Mouse (Mus musculus) B cell, adult 2 months (primary cell): ENCODE results near the gene Gabbr1.

ENCODE experiments used
- DNase-seq, 2 experiments: peaks; one replicate each; pipeline ENCODE4 v3.0.0; 2022

The Gabbr1 gene

DNA sequence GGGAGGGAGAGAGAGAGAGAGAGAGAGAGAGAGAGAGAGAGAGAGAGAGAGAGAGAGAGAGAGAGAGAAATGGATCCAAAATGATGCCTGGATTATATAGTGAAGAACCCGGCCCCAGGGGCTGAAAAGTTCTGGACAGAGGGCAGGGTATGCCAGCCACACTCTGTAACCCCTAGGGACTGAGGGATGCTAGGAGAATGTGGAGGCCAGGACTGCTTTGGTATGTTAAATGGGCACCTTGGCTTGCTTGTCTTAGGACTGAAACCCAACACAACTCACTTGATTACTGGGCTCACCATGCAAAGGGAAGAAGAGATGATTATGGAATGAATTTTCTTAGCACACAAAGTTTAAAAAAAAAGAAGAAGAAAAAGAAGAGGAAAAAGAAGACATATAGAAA is 32.4 kb downstream of the Gabbr1 start:
- no peak for DNase-seq

DNA sequence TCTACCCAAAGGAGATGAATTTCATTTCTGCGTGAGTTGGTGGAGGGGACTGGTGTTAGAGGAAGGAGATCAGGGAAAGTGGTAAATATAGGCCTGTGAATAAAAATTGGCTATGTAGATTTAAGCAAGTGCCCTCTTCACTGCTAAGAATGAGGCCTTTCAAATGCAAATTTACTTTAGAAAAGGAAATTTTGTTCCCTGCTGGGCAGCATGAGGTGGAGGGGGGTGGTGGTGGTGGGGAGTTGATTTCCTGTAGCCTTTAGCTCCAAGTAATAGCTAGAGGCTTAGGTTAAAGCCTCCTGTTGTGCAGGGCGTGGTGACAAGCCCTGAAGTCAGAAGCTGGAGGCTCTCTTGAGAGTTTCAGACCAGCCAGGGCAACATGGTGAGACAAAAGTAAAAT is 33.2 kb downstream of the Gabbr1 start:
- DNase-seq: no peak

DNA sequence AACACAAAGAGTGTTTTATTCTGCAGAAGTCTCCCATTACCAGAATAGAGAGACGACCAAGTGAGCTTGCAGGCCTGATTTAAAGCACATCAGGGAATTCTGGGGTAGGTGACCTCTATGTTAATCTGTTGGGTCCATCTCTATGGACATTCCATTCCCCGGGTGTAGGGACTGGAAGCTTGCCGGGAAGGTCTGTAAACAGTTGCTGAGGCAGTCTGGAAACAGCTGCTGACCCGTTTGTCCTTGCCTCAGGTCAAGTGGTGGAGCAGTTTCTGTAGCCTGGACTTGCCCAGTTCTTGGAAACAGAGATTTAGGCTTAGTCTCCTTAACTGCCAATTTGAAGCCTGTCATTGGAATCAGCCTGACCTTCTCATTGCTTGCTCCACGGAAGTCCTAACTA is 34.4 kb downstream of the Gabbr1 start:
- no peak for DNase-seq

DNA sequence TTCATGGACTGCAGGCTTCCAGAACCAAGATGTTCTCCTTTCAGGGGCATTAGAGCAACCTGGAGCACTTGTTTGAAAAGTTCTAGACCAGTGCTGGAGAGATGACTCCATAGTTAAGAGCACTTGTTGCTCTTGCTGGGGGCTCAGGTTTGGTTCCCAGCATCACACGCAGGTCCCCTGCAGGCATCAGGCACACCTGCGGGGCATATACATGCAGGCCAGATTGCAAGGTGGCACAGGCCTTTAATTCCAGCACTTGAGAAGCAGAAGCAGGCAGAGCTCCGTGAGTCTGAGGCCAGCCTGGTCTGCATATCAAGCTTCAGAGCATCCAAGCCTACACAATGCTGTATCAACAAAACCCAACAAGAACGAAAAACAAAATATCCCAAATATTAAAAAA is 35.9 kb downstream of the Gabbr1 start:
- DNase-seq: no peak

DNA sequence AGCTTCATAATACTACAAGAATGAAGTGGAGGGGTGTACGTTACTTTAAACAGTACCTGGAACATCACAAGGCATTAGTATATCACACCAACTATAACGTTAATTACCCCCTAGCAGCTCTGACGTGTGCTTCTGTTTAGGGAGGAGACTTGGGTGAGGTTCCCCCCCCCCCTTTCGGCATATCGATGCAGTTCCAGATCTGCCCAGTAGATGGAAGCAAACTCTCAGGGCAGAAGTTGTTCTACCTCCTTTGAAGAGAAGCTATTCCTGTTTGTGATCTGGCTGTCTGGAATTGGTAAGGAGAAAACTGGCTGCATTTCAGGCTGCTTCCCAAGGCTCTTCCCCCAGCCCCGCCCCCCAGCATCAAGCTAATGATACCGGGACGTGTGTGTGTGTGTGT is 37.6 kb downstream of the Gabbr1 start:
- DNase-seq: peak; percentile 69 to 70

DNA sequence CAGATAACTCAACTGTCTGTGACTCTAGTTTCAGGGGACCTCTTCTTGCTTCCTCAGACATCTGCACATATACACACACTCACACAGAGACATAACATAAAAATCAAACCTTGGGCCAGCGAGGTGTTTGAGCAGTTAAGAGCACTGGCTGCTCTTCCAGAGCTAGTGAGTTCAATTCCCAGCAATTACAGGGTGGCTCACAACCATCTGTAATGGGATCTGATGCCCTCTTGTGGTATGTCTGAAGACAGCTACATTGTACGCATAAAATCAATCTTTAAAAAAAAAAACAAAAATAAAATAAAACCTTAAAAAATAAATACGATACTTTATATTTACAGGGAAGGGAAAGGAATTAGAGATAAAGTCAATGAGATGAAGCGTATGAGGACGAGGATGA is 38.9 kb downstream of the Gabbr1 start:
- DNase-seq: no peak

DNA sequence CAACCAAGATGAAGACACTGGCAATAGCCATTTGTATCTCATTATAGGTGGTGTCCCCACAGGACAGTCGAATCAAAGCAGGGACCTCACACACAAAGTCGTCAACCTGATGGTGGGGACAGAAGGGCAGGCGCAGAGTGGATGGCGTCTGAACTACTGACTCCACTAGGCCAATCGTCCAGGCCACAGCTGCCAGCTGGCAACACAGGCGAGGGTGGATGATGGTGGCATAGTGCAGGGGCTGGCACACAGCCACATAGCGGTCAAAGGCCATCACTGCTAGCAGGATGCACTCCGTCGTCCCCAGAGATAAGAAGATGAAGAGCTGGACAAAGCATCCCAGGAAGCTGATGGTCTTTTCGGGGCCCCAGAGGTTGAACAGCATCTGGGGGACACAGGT is 39.8 kb downstream of the Gabbr1 start:
- DNase-seq: no peak

DNA sequence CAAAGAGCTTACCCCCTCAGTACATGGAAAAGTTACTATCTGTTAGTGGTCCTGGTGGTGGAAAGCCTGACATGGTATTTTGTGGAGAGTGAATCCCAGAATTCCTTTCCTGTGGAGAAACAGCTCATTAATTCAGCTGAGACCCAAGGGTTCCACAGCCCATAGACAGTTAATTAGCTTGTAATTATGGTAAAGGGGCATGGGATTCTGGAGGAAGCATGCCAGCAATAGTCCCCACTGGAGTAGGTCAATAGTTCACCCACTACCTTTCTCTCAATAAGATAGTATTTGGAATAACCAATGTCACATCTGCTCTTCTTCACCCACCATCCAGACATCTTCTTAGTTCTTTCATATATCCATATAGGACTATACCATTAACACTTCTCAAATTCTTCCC is 42.6 kb downstream of the Gabbr1 start, which contains the start of gene Olfr90:
TSS of gene Olfr90 (minus strand) at position 101 of the 400 bp plus-strand sequence.
- no peak for DNase-seq

DNA sequence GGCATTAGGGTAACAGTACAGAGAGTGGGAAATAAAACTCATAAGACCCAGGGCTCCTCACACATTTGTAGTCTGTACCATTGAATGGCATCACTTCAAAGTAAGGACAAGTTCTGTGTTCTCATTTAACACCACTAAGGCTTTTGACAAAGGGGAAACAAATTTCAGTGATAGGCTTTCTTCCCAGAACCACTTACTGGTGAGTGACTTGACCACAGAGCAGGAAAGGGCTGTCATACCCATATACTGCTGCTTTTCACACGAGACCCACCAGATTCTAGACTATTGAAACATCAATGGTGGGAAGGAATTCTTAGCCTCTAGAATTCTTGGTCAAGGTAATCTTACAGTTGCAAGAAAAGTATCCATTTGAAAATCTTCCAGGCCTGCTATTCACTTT is 46.4 kb downstream of the Gabbr1 start:
- no peak for DNase-seq

DNA sequence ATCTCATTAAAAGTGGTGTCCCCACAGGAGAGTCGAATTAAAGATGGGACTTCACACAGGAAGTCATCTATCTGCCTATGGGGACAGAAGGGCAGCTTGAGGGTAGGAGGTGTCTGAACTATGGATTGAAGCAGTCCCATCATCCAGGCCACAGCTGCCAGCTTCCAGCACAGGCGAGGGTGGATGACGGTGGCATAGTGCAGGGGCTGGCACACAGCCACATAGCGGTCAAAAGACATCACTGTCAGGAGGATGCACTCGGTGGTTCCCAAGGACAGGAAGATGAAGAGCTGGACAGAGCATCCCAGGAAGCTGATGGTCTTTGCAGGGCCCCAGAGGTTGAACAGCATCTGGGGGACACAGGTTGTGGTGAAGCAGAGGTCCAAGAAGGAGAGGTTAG is 47.5 kb downstream of the Gabbr1 start:
- no peak for DNase-seq

DNA sequence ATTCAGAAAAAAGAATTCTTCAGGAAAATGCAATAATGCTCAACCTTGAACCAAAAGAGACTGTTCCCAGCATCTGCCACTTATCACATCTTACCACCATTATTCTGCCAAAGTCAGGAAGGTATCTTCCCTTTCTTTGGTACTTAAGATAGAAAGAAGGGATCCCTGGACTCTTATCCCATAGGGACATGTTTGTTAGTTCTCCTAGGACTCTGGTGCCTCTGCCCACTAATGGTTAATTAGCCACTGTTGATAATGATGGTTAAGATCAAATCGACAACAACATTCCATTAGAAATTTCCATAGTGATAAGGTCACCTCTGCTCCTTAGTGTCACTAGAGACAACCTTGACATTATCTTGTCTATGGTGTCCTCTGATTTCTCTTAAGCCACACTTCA is 52.4 kb downstream of the Gabbr1 start, which contains the start of gene Olfr91:
TSS of gene Olfr91 (minus strand) at position 101 of the 400 bp plus-strand sequence.
- no peak for DNase-seq

DNA sequence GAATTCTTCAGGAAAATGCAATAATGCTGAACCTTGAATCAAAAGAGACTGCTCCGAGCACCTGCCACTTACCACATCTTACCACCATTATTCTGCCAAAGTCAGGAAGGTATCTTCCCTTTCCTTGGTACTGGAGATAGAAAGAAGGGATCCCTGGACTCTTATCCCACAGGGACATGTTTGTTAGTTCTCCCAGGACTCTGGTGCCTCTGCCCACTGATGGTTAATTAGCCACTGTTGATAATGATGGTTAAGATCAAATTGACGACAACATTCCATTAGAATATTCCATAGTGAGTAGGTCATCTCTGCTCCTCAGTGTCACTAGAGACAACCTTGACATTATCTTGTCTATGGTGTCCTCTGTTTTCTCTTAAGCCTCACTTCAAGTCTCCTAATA is 74.2 kb downstream of the Gabbr1 start, which contains the start of gene Olfr92:
TSS of gene Olfr92 (minus strand) at position 101 of the 400 bp plus-strand sequence.
- DNase-seq: no peak
